Mouse (Mus musculus): Measurements from ENCODE around the gene Sdhc.

GRCm38 (mm10) chr1:171121839-171122238, 28.6 kb downstream of the Sdhc start:
- TF ChIP-seq POLR2A (IDR thresholded peaks at IDR 0.05; ENCODE audit: low read depth, low read length) (no peak), CTCF (IDR thresholded peaks at IDR 0.05; ENCODE audit: borderline replicate concordance, insufficient read depth, low read length) (no peak)
